In the genomic region with DNA sequence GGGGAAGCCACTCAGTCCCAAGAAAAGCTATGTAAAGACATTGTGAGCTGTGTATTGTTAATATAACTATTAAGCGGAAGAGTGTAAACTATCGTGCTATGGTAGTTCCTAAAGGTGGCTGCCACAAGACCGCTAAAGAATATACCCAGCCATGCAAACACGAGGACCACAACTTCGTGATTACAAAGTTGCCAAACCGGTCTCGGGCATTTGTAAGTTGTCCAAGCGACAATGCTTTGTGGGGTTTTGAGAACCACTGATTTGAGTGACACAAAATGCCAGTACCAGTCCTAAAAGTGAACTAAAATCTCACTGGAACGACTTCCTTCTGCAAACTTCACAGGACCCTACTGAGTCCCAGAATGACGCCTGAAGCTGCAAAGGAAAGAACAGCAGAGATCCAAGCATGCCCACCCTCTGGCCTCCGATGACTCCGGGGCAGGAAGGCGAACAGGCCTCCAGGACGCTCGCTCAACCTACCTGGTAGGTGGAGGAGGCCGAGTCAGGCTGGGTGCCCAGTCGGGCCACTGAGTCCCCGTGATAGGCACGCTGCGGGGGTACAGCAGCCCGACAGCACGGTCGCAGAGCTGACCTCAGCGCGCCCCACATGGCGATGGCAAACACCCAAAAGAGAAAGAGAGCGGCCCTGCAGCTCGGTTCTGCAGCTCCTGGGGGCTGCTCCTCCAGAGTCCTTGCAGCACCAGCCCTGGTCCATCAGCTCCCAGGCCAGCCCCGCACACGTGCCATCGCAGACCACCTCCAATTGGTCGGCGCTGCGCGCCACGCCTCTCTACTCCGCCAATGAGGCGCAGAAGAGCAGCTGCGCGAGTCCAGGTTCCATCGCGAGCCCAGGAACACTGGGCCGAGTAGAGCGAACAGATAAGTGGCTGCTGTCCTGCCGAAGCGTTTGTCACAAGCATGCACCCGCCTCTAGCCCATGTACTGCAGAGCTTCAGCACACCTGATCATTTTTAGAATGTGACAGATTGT, we compare ENCODE assay signal across 1 mouse cellular context.
TF ChIP-seq lines count a peak whose summit lies in the region.

A gene (minus strand): TSS at position 734 of the 990 bp plus-strand sequence.

TF ChIP-seq in MEL, 35 proteins besides CTCF, POLR2A, EP300 and RAD21 (continued from another document):
- peak; percentile 86 for TF ChIP-seq ZMIZ1 (IDR thresholded peaks at IDR 0.05; ENCODE audit: low read depth, low read length)
TF ChIP-seq in MEL: peak in this region for 15.
